28 mouse cellular contexts compared by ENCODE assay signal in genomic region chr6:125062511-125062910, GRCm38 (mm10). TPM values are rescaled to one million over a fixed set of nuclear protein-coding genes. Genes with fewer than 3 reads are reported as not detected.
DNase-seq lines count a peak whose midpoint lies in the region; ATAC-seq and TF ChIP-seq lines count a peak whose summit lies in the region.
"Had no signal": no experiment of that assay in that cellular context is flagged by ENCODE, and none has a peak within 500 bp of the region (broad histone marks: within the 10 kb centered on the region; RNA-seq: fewer than 3 reads in every experiment).

No protein-coding gene starts in this region.

- H3K36me3 ChIP-seq in liver, postnatal 0 days (replicated peaks; ENCODE audit: insufficient read depth, low read length), result no peaks in the 10 kb centered on the region
- H3K36me3 ChIP-seq in limb, embryonic 15.5 days, result no peaks in the 10 kb centered on the region
- H3K36me3 ChIP-seq in liver, embryonic 14.5 days (replicated peaks; ENCODE audit: control insufficient read depth, insufficient read depth, low read depth), result no peaks in the 10 kb centered on the region
- H3K36me3 ChIP-seq: heart, embryonic 10.5 days; heart, embryonic 15.5 days; kidney, embryonic 15.5 days had no signal

- no peak overlapping the region; the same call in 1 of the 2 replicates for H3K9ac ChIP-seq in liver, postnatal 0 days (replicated peaks)
- no peak overlapping the region for H3K9ac ChIP-seq in limb, embryonic 15.5 days
- no peak overlapping the region; the same call in 1 of the 2 replicates for H3K9ac ChIP-seq in liver, embryonic 14.5 days (replicated peaks)
- H3K9ac ChIP-seq: forebrain, embryonic 13.5 days; heart, embryonic 15.5 days; hindbrain, embryonic 13.5 days; kidney, embryonic 15.5 days had no signal

- H3K4me1 ChIP-seq in liver, postnatal 0 days (ENCODE audit: insufficient read depth), result no peaks in the 10 kb centered on the region
- H3K4me1 ChIP-seq in limb, embryonic 15.5 days, result peaks cover 7% of the 10 kb centered on the region; the same call in 1 of the 2 replicates
- H3K4me1 ChIP-seq in liver, embryonic 14.5 days (replicated peaks; ENCODE audit: control insufficient read depth in 2 of 2, insufficient read depth in 2 of 2, low read length in 1 of 2), result peaks cover 16 to 22% of the 10 kb centered on the region in 2 experiments
- H3K4me1 ChIP-seq: forebrain, embryonic 13.5 days had no signal

- no peak for TF ChIP-seq EP300 in liver, postnatal 0 days (IDR thresholded peaks at IDR 0.05; ENCODE audit: low read depth)
- TF ChIP-seq EP300 in liver, embryonic 14.5 days (IDR thresholded peaks at IDR 0.05; ENCODE audit: low read depth), result no peak

- TF ChIP-seq CTCF in liver, postnatal 0 days (IDR thresholded peaks at IDR 0.05; ENCODE audit: low read depth), result no peak
- TF ChIP-seq CTCF in liver, embryonic 14.5 days (IDR thresholded peaks at IDR 0.05; ENCODE audit: low read depth), result no peak

- no peak overlapping the region for H3K4me2 ChIP-seq in liver, postnatal 0 days (ENCODE audit: low read depth, low read length)
- no peak overlapping the region for H3K4me2 ChIP-seq in limb, embryonic 15.5 days
- H3K4me2 ChIP-seq in liver, embryonic 14.5 days (ENCODE audit: low read depth), result peak overlapping the region; percentile 3; the same call in 1 of the 2 replicates
- H3K4me2 ChIP-seq: forebrain, embryonic 13.5 days; heart, embryonic 15.5 days; hindbrain, embryonic 13.5 days; kidney, embryonic 15.5 days had no signal

- no peak for ATAC-seq in liver, postnatal 0 days
- ATAC-seq in limb, embryonic 15.5 days (ENCODE audit: insufficient number of reproducible peaks, low FRiP score, low TSS enrichment, low read depth), result no peak
- peak; percentile 71 for ATAC-seq in liver, embryonic 14.5 days (ENCODE audit: insufficient read depth)
- no peak for ATAC-seq in granulocyte monocyte progenitor cell, adult 5-6 weeks (replicated peaks; ENCODE audit: poor library complexity, severe bottlenecking)
- ATAC-seq: forebrain, embryonic 13.5 days; lung, postnatal 0 days had no signal

- no peak overlapping the region for H3K4me3 ChIP-seq in liver, postnatal 0 days (ENCODE audit: low read depth, low read length)
- no peak overlapping the region for H3K4me3 ChIP-seq in limb, embryonic 15.5 days
- H3K4me3 ChIP-seq in liver, embryonic 14.5 days (ENCODE audit: insufficient read depth in 1 of 2, low read depth in 2 of 2, low read length in 2 of 2), result no peak overlapping the region
- H3K4me3 ChIP-seq: forebrain, embryonic 13.5 days; heart, embryonic 10.5 days; heart, embryonic 15.5 days; hindbrain, embryonic 13.5 days; kidney, embryonic 15.5 days; layer of hippocampus, adult 2 months had no signal

- 0 out of 2 replicates have a peak, but pooled peaks cover 4% of the 10 kb centered on the region for H3K27me3 ChIP-seq in liver, postnatal 0 days (ENCODE audit: insufficient read depth, low read length)
- no peaks in the 10 kb centered on the region for H3K27me3 ChIP-seq in limb, embryonic 15.5 days
- no peaks in the 10 kb centered on the region for H3K27me3 ChIP-seq in liver, embryonic 14.5 days (ENCODE audit: control insufficient read depth, insufficient read depth, low read length)
- H3K27me3 ChIP-seq: forebrain, embryonic 13.5 days; heart, embryonic 15.5 days; hindbrain, embryonic 13.5 days; kidney, embryonic 15.5 days had no signal

- no peaks in the 10 kb centered on the region for H3K9me3 ChIP-seq in liver, postnatal 0 days (ENCODE audit: low read length)
- H3K9me3 ChIP-seq in limb, embryonic 15.5 days, result no peaks in the 10 kb centered on the region
- H3K9me3 ChIP-seq in liver, embryonic 14.5 days (ENCODE audit: control insufficient read depth, low read length), result no peaks in the 10 kb centered on the region
- H3K9me3 ChIP-seq: forebrain, embryonic 13.5 days; heart, embryonic 10.5 days; heart, embryonic 15.5 days; hindbrain, embryonic 13.5 days; kidney, embryonic 15.5 days had no signal

- peak; percentile 47 for DNase-seq in liver
- no peak for DNase-seq in liver, postnatal 0 days
- DNase-seq in liver, embryonic 14.5 days (ENCODE audit: low read depth in 3 of 3, low spot score in 3 of 3), result no peak
- DNase-seq in urinary bladder, postnatal 10 days (ENCODE audit: low spot score), result no peak
- DNase-seq in gastrocnemius, postnatal 25 days, result no peak
- DNase-seq: adrenal gland, adult 8-10 months; B cell, adult 2 months; cerebellum, adult 2 months; cerebellum, postnatal 36 days; heart, adult 11 months; heart, postnatal 36 days; kidney, adult 11 months; kidney, postnatal 25 days; lung, adult 18-20 months; lung, postnatal 4 days; midbrain, embryonic 14.5 days; retina, postnatal 1 day; right cerebral cortex, postnatal 14 days had no signal

- no peak overlapping the region for H3K27ac ChIP-seq in liver, postnatal 0 days (ENCODE audit: low read depth)
- H3K27ac ChIP-seq in limb, embryonic 15.5 days, result peak overlapping the region; percentile 27; the same call in 1 of the 2 replicates
- H3K27ac ChIP-seq in liver, embryonic 14.5 days, result no peak overlapping the region
- H3K27ac ChIP-seq: forebrain, embryonic 13.5 days; heart, embryonic 15.5 days; hindbrain, embryonic 13.5 days; kidney, embryonic 15.5 days; layer of hippocampus, adult 2 months had no signal

- WGBS in liver, postnatal 0 days (ENCODE audit: insufficient replicate concordance), result 66% methylated on average over 5 of the region's 5 CpGs
- 80% methylated on average over 5 of the region's 5 CpGs for WGBS in limb, embryonic 15.5 days
- WGBS in liver, embryonic 14.5 days (ENCODE audit: insufficient replicate concordance), result 56% methylated on average over 5 of the region's 5 CpGs

RNA-seq across cellular contexts. Expression of gene Lpar5, which starts 5.2 kb away (rescaled TPM):
- 0.57 and 0.85 TPM in 2 replicates for polyA plus RNA-seq in liver, postnatal 0 days (2015; fragmentation: Nextera tagmentation; extraction: Ambion mirVana)
- polyA plus RNA-seq in limb, embryonic 15.5 days (2015; fragmentation: Nextera tagmentation; extraction: Ambion mirVana), result 6.5 and 6.6 TPM in 2 replicates
- polyA plus RNA-seq in liver, embryonic 14.5 days (2012; rRNA removed), result 1.6 and 1.8 TPM in 2 replicates
- polyA plus RNA-seq in liver, embryonic 14.5 days (2014; fragmentation: Nextera tagmentation; extraction: Ambion mirVana), result 0.68 and 1.0 TPM in 2 replicates
- 8.7 and 13.4 TPM in 2 replicates for total RNA-seq in granulocyte monocyte progenitor cell, adult 5-6 weeks (2014; fragmentation: Nextera tagmentation)
- total RNA-seq in granulocyte monocyte progenitor cell, adult 5-6 weeks (2017), result 2.7 and 5.2 TPM in 2 replicates
- total RNA-seq in gastrocnemius, postnatal 25 days (2021), result not detected
- total RNA-seq: gastrocnemius, adult 18-20 months had no signal

RNA-seq across cellular contexts. Expression of gene Acrbp, which starts 13.0 kb away (rescaled TPM):
- polyA plus RNA-seq in liver, postnatal 0 days (2015; fragmentation: Nextera tagmentation; extraction: Ambion mirVana), result 1.3 and 2.0 TPM in 2 replicates
- 9.9 and 12.4 TPM in 2 replicates for polyA plus RNA-seq in limb, embryonic 15.5 days (2015; fragmentation: Nextera tagmentation; extraction: Ambion mirVana)
- 2.1 and 3.1 TPM in 2 replicates for polyA plus RNA-seq in liver, embryonic 14.5 days (2012; rRNA removed)
- polyA plus RNA-seq in liver, embryonic 14.5 days (2014; fragmentation: Nextera tagmentation; extraction: Ambion mirVana), result 1.3 and 2.0 TPM in 2 replicates
- 10.6 and 17.5 TPM in 2 replicates for total RNA-seq in granulocyte monocyte progenitor cell, adult 5-6 weeks (2014; fragmentation: Nextera tagmentation)
- 1.3 and 3.9 TPM in 2 replicates for total RNA-seq in granulocyte monocyte progenitor cell, adult 5-6 weeks (2017)
- total RNA-seq in gastrocnemius, postnatal 25 days (2021), result 1 to 10 TPM; 1.1 to 1.9 TPM

RNA-seq across cellular contexts. Expression of gene Ing4, which starts 23.0 kb away (rescaled TPM):
- polyA plus RNA-seq in liver, postnatal 0 days (2015; fragmentation: Nextera tagmentation; extraction: Ambion mirVana), result 23.8 and 24.3 TPM in 2 replicates
- polyA plus RNA-seq in limb, embryonic 15.5 days (2015; fragmentation: Nextera tagmentation; extraction: Ambion mirVana), result 141 and 146 TPM in 2 replicates
- 14.1 and 17.9 TPM in 2 replicates for polyA plus RNA-seq in liver, embryonic 14.5 days (2012; rRNA removed)
- polyA plus RNA-seq in liver, embryonic 14.5 days (2014; fragmentation: Nextera tagmentation; extraction: Ambion mirVana), result 17.2 and 21.9 TPM in 2 replicates
- total RNA-seq in granulocyte monocyte progenitor cell, adult 5-6 weeks (2014; fragmentation: Nextera tagmentation), result 49.2 and 55.8 TPM in 2 replicates
- total RNA-seq in granulocyte monocyte progenitor cell, adult 5-6 weeks (2017), result 34.7 and 40.2 TPM in 2 replicates
- total RNA-seq in gastrocnemius, postnatal 25 days (2021), result 10 to 100 TPM; 24.2 to 29.1 TPM

RNA-seq across cellular contexts. Expression of gene Chd4, which starts 33.3 kb away (rescaled TPM):
- 20.0 and 24.5 TPM in 2 replicates for polyA plus RNA-seq in liver, postnatal 0 days (2015; fragmentation: Nextera tagmentation; extraction: Ambion mirVana)
- polyA plus RNA-seq in limb, embryonic 15.5 days (2015; fragmentation: Nextera tagmentation; extraction: Ambion mirVana), result 66.7 TPM in 2 replicates
- polyA plus RNA-seq in liver, embryonic 14.5 days (2012; rRNA removed), result 13.9 and 24.7 TPM in 2 replicates
- polyA plus RNA-seq in liver, embryonic 14.5 days (2014; fragmentation: Nextera tagmentation; extraction: Ambion mirVana), result 19.7 and 24.3 TPM in 2 replicates
- 136 and 161 TPM in 2 replicates for total RNA-seq in granulocyte monocyte progenitor cell, adult 5-6 weeks (2014; fragmentation: Nextera tagmentation)
- total RNA-seq in granulocyte monocyte progenitor cell, adult 5-6 weeks (2017), result 246 and 373 TPM in 2 replicates
- total RNA-seq in gastrocnemius, postnatal 25 days (2021), result 10 to 100 TPM; 67.8 to 72.6 TPM

RNA-seq across cellular contexts. Expression of gene Zfp384, which starts 53.6 kb away (rescaled TPM):
- 3.3 and 3.5 TPM in 2 replicates for polyA plus RNA-seq in liver, postnatal 0 days (2015; fragmentation: Nextera tagmentation; extraction: Ambion mirVana)
- 16.9 and 17.9 TPM in 2 replicates for polyA plus RNA-seq in limb, embryonic 15.5 days (2015; fragmentation: Nextera tagmentation; extraction: Ambion mirVana)
- 20.2 and 22.2 TPM in 2 replicates for polyA plus RNA-seq in liver, embryonic 14.5 days (2012; rRNA removed)
- polyA plus RNA-seq in liver, embryonic 14.5 days (2014; fragmentation: Nextera tagmentation; extraction: Ambion mirVana), result 2.9 and 3.1 TPM in 2 replicates
- total RNA-seq in granulocyte monocyte progenitor cell, adult 5-6 weeks (2014; fragmentation: Nextera tagmentation), result 75.9 and 87.6 TPM in 2 replicates
- 24.3 and 31.9 TPM in 2 replicates for total RNA-seq in granulocyte monocyte progenitor cell, adult 5-6 weeks (2017)
- total RNA-seq in gastrocnemius, postnatal 25 days (2021), result 10 to 100 TPM; 18.5 to 19.3 TPM
